Mouse (Mus musculus): ENCODE data around the gene Tma7. TPM values are rescaled to one million over a fixed set of nuclear protein-coding genes. Genes with fewer than 3 reads are reported as not detected.

The Tma7 gene
- total and polyA plus RNA-seq, 3 experiments, result 255 to 529 (median 336) TPM

DNA sequence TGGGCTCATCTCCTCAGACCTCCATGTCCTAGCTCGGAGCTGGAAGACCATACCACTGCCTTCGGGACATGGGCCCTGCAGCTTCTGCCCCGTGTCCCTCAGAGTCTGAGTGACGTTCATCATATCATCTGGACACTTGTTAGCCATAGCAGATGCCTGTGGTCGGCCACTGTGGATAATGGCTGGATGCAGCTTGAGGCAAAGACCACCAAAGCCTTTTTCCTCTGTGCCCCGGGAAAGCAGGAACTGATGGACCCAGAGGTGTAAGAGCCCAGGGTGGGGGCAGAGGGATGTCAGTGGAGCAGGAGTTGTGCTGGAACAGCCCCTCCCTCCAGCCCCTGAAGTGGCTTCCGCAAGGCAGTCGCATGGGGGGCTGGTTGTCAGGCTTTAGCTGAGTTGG, 50.7 kb downstream of the Tma7 start:
- H3K4me1 ChIP-seq (ENCODE audit: control insufficient read depth in 1 of 2, insufficient read depth in 2 of 2), result no peaks in the 10 kb centered on the region
- no peaks in the 10 kb centered on the region for H3K27me3 ChIP-seq (replicated peaks)
- H3K4me3 ChIP-seq (replicated peaks in 1 of 3; ENCODE audit: low read depth in 2 of 3, low read length in 2 of 3, poor library complexity in 1 of 3), result no peak overlapping the region
- peaks cover 0 to 36% of the 10 kb centered on the region in 2 experiments for H3K36me3 ChIP-seq (replicated peaks in 1 of 2; ENCODE audit: control insufficient read depth in 1 of 2, insufficient read depth in 1 of 2, low read length in 1 of 2)
- in situ Hi-C loops (cut with MboI; ENCODE audit: low pct_ligation_motif_present, low pct_unique_long_range_greater_than_20kb, low sequenced_read_pairs) (no loop called here), dilution Hi-C loops (cut with MboI; ENCODE audit: extremely low pct_ligation_motif_present, extremely low pct_unique_long_range_greater_than_20kb, low sequenced_read_pairs) (no loop called here)
- H3K4me2 ChIP-seq (ENCODE audit: insufficient read depth, low read depth, poor library complexity, severe bottlenecking), result no peak overlapping the region
- no peak overlapping the region for H3K27ac ChIP-seq (ENCODE audit: insufficient read depth, low read depth)
- H3K79me2 ChIP-seq (replicated peaks; ENCODE audit: control insufficient read depth, extremely low read depth, insufficient read depth, poor library complexity, severe bottlenecking), result no peaks in the 10 kb centered on the region
- no peak overlapping the region for H3K9ac ChIP-seq (ENCODE audit: insufficient read depth, low read depth)
- H3K9me3 ChIP-seq (replicated peaks; ENCODE audit: low read length), result no peaks in the 10 kb centered on the region
- no peak for DNase-seq (ENCODE audit: extremely low read depth)
- no peak for TF ChIP-seq ZC3H11A (IDR thresholded peaks at IDR 0.05; ENCODE audit: low read depth, low read length)
- TF ChIP-seq HCFC1 (IDR thresholded peaks at IDR 0.05; ENCODE audit: low read depth, low read length), result no peak
- no peak for TF ChIP-seq BHLHE40 (IDR thresholded peaks at IDR 0.05; ENCODE audit: low read depth, low read length)
- TF ChIP-seq MEF2A (IDR thresholded peaks at IDR 0.05; ENCODE audit: borderline replicate concordance, low read depth, low read length), result no peak
- TF ChIP-seq RAD21 (IDR thresholded peaks at IDR 0.05; ENCODE audit: low read depth, low read length), result no peak
- TF ChIP-seq SIN3A (IDR thresholded peaks at IDR 0.05; ENCODE audit: low read length), result no peak
- no peak for TF ChIP-seq JUN (IDR thresholded peaks at IDR 0.05; ENCODE audit: insufficient read depth, low read depth, low read length)

GRCm38 (mm10) chr9:109031001-109031400, 51.4 kb downstream of the Tma7 start:
- H3K79me2 ChIP-seq (replicated peaks; ENCODE audit: control insufficient read depth, extremely low read depth, insufficient read depth, poor library complexity, severe bottlenecking), result no peaks in the 10 kb centered on the region
- H3K4me2 ChIP-seq (ENCODE audit: insufficient read depth, low read depth, poor library complexity, severe bottlenecking), result no peak overlapping the region
- no peak for DNase-seq (ENCODE audit: extremely low read depth)
- H3K36me3 ChIP-seq (replicated peaks in 1 of 2; ENCODE audit: control insufficient read depth in 1 of 2, insufficient read depth in 1 of 2, low read length in 1 of 2), result peaks cover 0 to 39% of the 10 kb centered on the region in 2 experiments
- TF ChIP-seq KAT2A (IDR thresholded peaks at IDR 0.05; ENCODE audit: insufficient replicate concordance, low read length), result no peak
- TF ChIP-seq POLR2AphosphoS2 (IDR thresholded peaks at IDR 0.05; ENCODE audit: low read depth, low read length), result no peak
- TF ChIP-seq TBP (conservative IDR thresholded peaks at IDR 0.05; ENCODE audit: low read depth, low read length), result no peak
- TF ChIP-seq PAX5 (IDR thresholded peaks at IDR 0.05; ENCODE audit: low read length), result no peak
- no peak for TF ChIP-seq MAZ (IDR thresholded peaks at IDR 0.05; ENCODE audit: low read depth, low read length)
- no peak for TF ChIP-seq E2F4 (IDR thresholded peaks at IDR 0.05; ENCODE audit: insufficient replicate concordance, low read depth, low read length)
- TF ChIP-seq MYC (IDR thresholded peaks at IDR 0.05; ENCODE audit: low read depth, low read length), result no peak
- no peak for TF ChIP-seq USF2 (conservative IDR thresholded peaks at IDR 0.05; ENCODE audit: low read depth, low read length)
- TF ChIP-seq CHD1 (IDR thresholded peaks at IDR 0.05; ENCODE audit: low read depth, low read length), result no peak
- TF ChIP-seq MEF2A (IDR thresholded peaks at IDR 0.05; ENCODE audit: borderline replicate concordance, low read depth, low read length), result no peak
- no peak for TF ChIP-seq NRF1 (IDR thresholded peaks at IDR 0.05; ENCODE audit: low read depth, low read length)
- no peaks in the 10 kb centered on the region for H3K27me3 ChIP-seq (replicated peaks)
- H3K27ac ChIP-seq (ENCODE audit: insufficient read depth, low read depth), result no peak overlapping the region
- no peaks in the 10 kb centered on the region for H3K9me3 ChIP-seq (replicated peaks; ENCODE audit: low read length)
- H3K4me3 ChIP-seq (replicated peaks in 1 of 3; ENCODE audit: low read depth in 2 of 3, low read length in 2 of 3, poor library complexity in 1 of 3), result no peak overlapping the region
- in situ Hi-C loops (cut with MboI; ENCODE audit: low pct_ligation_motif_present, low pct_unique_long_range_greater_than_20kb, low sequenced_read_pairs) (no loop called here), dilution Hi-C loops (cut with MboI; ENCODE audit: extremely low pct_ligation_motif_present, extremely low pct_unique_long_range_greater_than_20kb, low sequenced_read_pairs) (no loop called here)
- no peaks in the 10 kb centered on the region for H3K4me1 ChIP-seq (ENCODE audit: control insufficient read depth in 1 of 2, insufficient read depth in 2 of 2)
- H3K9ac ChIP-seq (ENCODE audit: insufficient read depth, low read depth), result no peak overlapping the region

Data from CH12.LX (cell line).